Mouse (Mus musculus) liver, embryonic 14.5 days (tissue): ENCODE data around the gene Spata5. TPM values are rescaled to one million over a fixed set of nuclear protein-coding genes. Genes with fewer than 3 reads are reported as not detected.
A peak's percentile ranks its signal among the peaks of the same experiment; 100 is the strongest.
"Not testable (repeated sequence)": the region's sequence is repeated elsewhere in the genome, so short reads cannot be mapped to it uniquely, and the experiment has no call there.

ENCODE experiments used
- ATAC-seq: fragments of 200-750 bp; cut with Nextera tagmentation; 2 replicates; pipeline ENCODE4 v1.8.0; 2017; ENCODE audit warnings: moderate number of reproducible peaks, mild to moderate bottlenecking, moderate library complexity; ENCODE audit not compliant: insufficient read depth
- DNase-seq, 3 experiments: peaks; one replicate each; pipeline ENCODE4 v3.0.0-alpha.2; 2012 to 2013; ENCODE audit warnings: low read depth in 3 of 3, low spot score in 3 of 3
- H3K27ac ChIP-seq: fragments of 300-500 bp; sonication (generic); 2 replicates; pipeline ENCODE4 v1.5.1; 2014; ENCODE audit warnings: moderate library complexity, mild to moderate bottlenecking, control low read depth, inconsistent platforms
- H3K27me3 ChIP-seq: fragments of 300-500 bp; sonication (generic); 2 replicates; pipeline ENCODE4 v1.6.1; 2014; ENCODE audit warnings: mild to moderate bottlenecking, low read length, moderate library complexity; ENCODE audit not compliant: control insufficient read depth, insufficient read depth
- H3K36me3 ChIP-seq: fragments of 300-500 bp; sonication (generic); replicated peaks from 2 replicates; pipeline ENCODE4 v1.6.1; 2014; ENCODE audit warnings: low read depth; ENCODE audit not compliant: control insufficient read depth, insufficient read depth
- H3K4me1 ChIP-seq, 2 experiments: fragments of 200-500 bp in 1 of 2; fragments of 300-500 bp in 1 of 2; sonication (generic) in 1 of 2; replicated peaks; 2 replicates each; pipeline ENCODE4 v1.6.1; 2012 to 2014; ENCODE audit warnings: antibody characterized with exemption in 1 of 2, inconsistent platforms in 1 of 2, low read length in 1 of 2; ENCODE audit not compliant: control insufficient read depth in 2 of 2, insufficient read depth in 2 of 2
- H3K4me2 ChIP-seq: fragments of 300-500 bp; sonication (generic); 2 replicates; pipeline ENCODE4 v1.6.1; 2014; ENCODE audit warnings: low read depth, mild to moderate bottlenecking, control low read depth, moderate library complexity
- H3K4me3 ChIP-seq, 2 experiments: fragments of 200-500 bp in 1 of 2; fragments of 300-500 bp in 1 of 2; sonication (generic) in 1 of 2; 2 replicates each; pipeline ENCODE4 v1.5.1; 2012 to 2014; ENCODE audit warnings: low read depth in 2 of 2, low read length in 2 of 2, mild to moderate bottlenecking in 2 of 2, control low read depth in 1 of 2, inconsistent platforms in 1 of 2, moderate library complexity in 1 of 2; ENCODE audit not compliant: insufficient read depth in 1 of 2
- H3K9ac ChIP-seq: fragments of 300-500 bp; sonication (generic); replicated peaks from 2 replicates; pipeline ENCODE4 v1.6.1; 2014; ENCODE audit warnings: mild to moderate bottlenecking, control low read depth, moderate library complexity
- H3K9me3 ChIP-seq: fragments of 300-500 bp; sonication (generic); 2 replicates; pipeline ENCODE4 v1.6.1; 2016; ENCODE audit warnings: low read length, mixed read lengths; ENCODE audit not compliant: control insufficient read depth
- CTCF ChIP-seq: IDR thresholded peaks from 2 replicates; pipeline ENCODE4 v1.5.1; 2016; ENCODE audit warnings: antibody characterized with exemption, low read depth, control low read depth
- EP300 ChIP-seq: IDR thresholded peaks from 2 replicates; pipeline ENCODE4 v1.6.1; 2016; ENCODE audit warnings: antibody characterized with exemption, low read depth
- WGBS: fragments of 180-500 bp; shearing (Covaris S2); extraction: QIAGEN DNeasy Blood & Tissue Kit; methylation state at CpG from one replicate; pipeline ENCODE4 v1.1.7; 2014; ENCODE audit not compliant: insufficient replicate concordance; 5-methylcytosine and 5-hydroxymethylcytosine counted together
- polyA plus RNA-seq, 2 experiments: library from polyadenylated mRNA; depleted of rRNA in 1 of 2; stranded (reverse) in 1 of 2; unstranded in 1 of 2; fragments of >200 nt; fragmentation: Nextera tagmentation in 1 of 2; extraction: Ambion mirVana in 1 of 2; gene quantifications; 2 replicates each; pipeline versions ENCODE4 v1.2.1 to v1.2.3; 2012 to 2014

The Spata5 gene
- polyA plus RNA-seq, 2 experiments, result 6.0 to 22.2 TPM

GRCm38 (mm10) chr3:37518611-37519010 lies 98.9 kb downstream of the Spata5 start:
- no peak overlapping the region for H3K27ac ChIP-seq
- TF ChIP-seq CTCF (no peak), EP300 (no peak)
- no peak overlapping the region for H3K4me3 ChIP-seq
- no peak overlapping the region for H3K4me2 ChIP-seq
- no peaks in the 10 kb centered on the region for H3K9me3 ChIP-seq
- no peak for ATAC-seq
- H3K27me3 ChIP-seq, result no peaks in the 10 kb centered on the region
- H3K36me3 ChIP-seq, result no peaks in the 10 kb centered on the region
- no peak overlapping the region for H3K9ac ChIP-seq
- H3K4me1 ChIP-seq, result peaks cover 23 to 25% of the 10 kb centered on the region in 2 experiments
- no peak for DNase-seq

DNA sequence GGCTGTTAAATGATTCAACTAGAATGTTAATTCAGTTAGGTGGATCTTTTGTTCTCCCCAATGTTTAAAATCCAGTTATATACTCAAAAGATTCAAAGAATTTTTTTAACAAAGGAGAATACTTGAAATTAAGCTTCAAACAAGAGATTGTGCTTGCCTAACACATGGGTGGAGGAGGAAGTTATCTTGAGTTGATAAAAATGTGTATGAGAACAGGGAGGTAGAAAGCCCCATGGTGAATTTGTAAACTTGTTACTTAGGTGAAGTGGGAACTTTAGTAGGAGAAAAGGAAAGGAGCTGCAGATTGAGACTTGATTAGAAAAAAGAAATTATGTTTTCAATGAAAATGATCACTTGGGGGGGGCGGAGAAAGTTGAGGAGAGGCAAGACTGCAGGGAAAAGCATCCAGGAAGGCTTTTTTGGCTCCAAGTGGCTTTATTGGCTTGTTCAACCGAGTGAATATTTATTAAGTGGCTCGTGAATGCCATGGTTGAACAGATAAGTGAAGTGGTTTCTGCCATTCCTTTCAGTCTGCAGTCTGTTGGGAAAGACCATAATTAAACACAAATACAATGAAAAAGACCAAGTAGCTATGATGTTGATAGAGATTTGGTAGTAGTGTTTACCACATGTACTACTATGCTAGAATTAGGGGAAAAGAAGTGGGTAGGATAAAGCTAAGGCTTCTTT lies 100.8 kb downstream of the Spata5 start:
- Histone ChIP-seq H3K9me3 (no peaks in the 10 kb centered on the region), H3K27ac (no peak overlapping the region), H3K4me3 (no peak overlapping the region), H3K4me1 (peaks cover 19 to 23% of the 10 kb centered on the region in 2 experiments), H3K27me3 (no peaks in the 10 kb centered on the region), H3K36me3 (no peaks in the 10 kb centered on the region), H3K4me2 (no peak overlapping the region), H3K9ac (no peak overlapping the region)
- TF ChIP-seq CTCF (no peak), EP300 (no peak)
- WGBS, result 65% methylated on average over 3 of the region's 3 CpGs
- DNase-seq (no peak), ATAC-seq (no peak)

DNA sequence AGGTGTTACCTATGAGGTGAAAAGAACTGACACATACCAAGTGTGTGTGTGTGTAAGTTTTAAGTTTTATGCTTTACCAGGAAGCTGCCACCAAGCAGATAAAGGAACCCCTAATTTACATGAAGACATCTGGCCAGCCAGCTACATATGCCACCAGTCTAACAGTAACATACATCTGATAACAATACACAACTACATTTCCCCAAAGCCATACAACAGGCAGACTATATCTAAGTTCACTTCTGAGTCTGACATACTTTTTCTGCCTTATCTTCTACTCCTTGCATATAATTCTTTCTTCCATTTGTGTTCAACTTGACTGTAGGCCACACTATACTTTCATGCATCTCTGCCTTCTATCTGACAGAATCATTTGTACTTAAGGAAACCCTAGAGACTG lies 112.4 kb downstream of the Spata5 start:
- Histone ChIP-seq H3K4me3 (no peak overlapping the region), H3K27me3 (no peaks in the 10 kb centered on the region), H3K27ac (peak overlapping the region; percentile 77), H3K4me1 (peaks cover 11 to 17% of the 10 kb centered on the region in 2 experiments), H3K9me3 (no peaks in the 10 kb centered on the region), H3K4me2 (no peak overlapping the region), H3K36me3 (peaks cover 2% of the 10 kb centered on the region), H3K9ac (no peak overlapping the region)
- peak; percentile 80 for TF ChIP-seq EP300
- no peak for TF ChIP-seq CTCF
- DNase-seq (no peak), ATAC-seq (peak; percentile 90)

- not testable (repeated sequence) for H3K27ac ChIP-seq, ATAC-seq, H3K27me3 ChIP-seq, H3K9me3 ChIP-seq, H3K4me3 ChIP-seq, DNase-seq, H3K4me1 ChIP-seq, H3K4me2 ChIP-seq, H3K9ac ChIP-seq, H3K36me3 ChIP-seq
- 89% methylated on average over 2 of the region's 2 CpGs for WGBS
Observed at GRCm38 (mm10) chr3:37540701-37541100, 121.0 kb downstream of the Spata5 start.

- Histone ChIP-seq H3K36me3 (no peaks in the 10 kb centered on the region), H3K9ac (no peak overlapping the region), H3K4me3 (no peak overlapping the region), H3K27ac (peak overlapping the region; percentile 23; the same call in 1 of the 2 replicates), H3K4me1 (peaks cover 36 to 39% of the 10 kb centered on the region in 2 experiments), H3K27me3 (no peaks in the 10 kb centered on the region), H3K9me3 (no peaks in the 10 kb centered on the region), H3K4me2 (no peak overlapping the region)
- DNase-seq (no peak), ATAC-seq (peak; percentile 51; the same call in 1 of the 2 replicates)
- TF ChIP-seq EP300 (peak; percentile 61), CTCF (no peak)
- WGBS, result 33% methylated on average over 4 of the region's 4 CpGs
Observed at GRCm38 (mm10) chr3:37546351-37546750, 126.7 kb downstream of the Spata5 start.
